In genomic region chr8:72438248-72439015, GRCm38 (mm10) we compare ENCODE assay signal across 24 mouse cellular contexts. TPM values are rescaled to one million over a fixed set of nuclear protein-coding genes. Genes with fewer than 3 reads are reported as not detected.
"Had no signal": no experiment of that assay in that cellular context is flagged by ENCODE, and none has a peak within 500 bp of the region (broad histone marks: within the 10 kb centered on the region; RNA-seq: fewer than 3 reads in every experiment).

No protein-coding gene starts in this region.

- H3K27ac ChIP-seq: limb, embryonic 12.5 days; limb, embryonic 15.5 days; liver, embryonic 14.5 days; lung, embryonic 15.5 days; midbrain, embryonic 10.5 days; midbrain, embryonic 13.5 days; neural tube, embryonic 13.5 days had no signal

- ATAC-seq: inflammation-experienced regulatory T-cells, adult 6 months; intestine, embryonic 16.5 days; liver, postnatal 0 days; midbrain, embryonic 13.5 days; midbrain, embryonic 16.5 days had no signal

- H3K9ac ChIP-seq: limb, embryonic 12.5 days; limb, embryonic 15.5 days; liver, embryonic 14.5 days; liver, postnatal 0 days; lung, embryonic 15.5 days; midbrain, embryonic 13.5 days; neural tube, embryonic 13.5 days had no signal

- H3K4me2 ChIP-seq: limb, embryonic 12.5 days; limb, embryonic 15.5 days; liver, embryonic 11.5 days; lung, embryonic 15.5 days; midbrain, embryonic 13.5 days; neural tube, embryonic 13.5 days had no signal

- H3K27me3 ChIP-seq: limb, embryonic 12.5 days; limb, embryonic 15.5 days; lung, embryonic 15.5 days; midbrain, embryonic 13.5 days; neural tube, embryonic 13.5 days had no signal

- H3K9me3 ChIP-seq: limb, embryonic 12.5 days; limb, embryonic 15.5 days; lung, embryonic 15.5 days; midbrain, embryonic 10.5 days; midbrain, embryonic 13.5 days; neural tube, embryonic 13.5 days had no signal

- H3K36me3 ChIP-seq: limb, embryonic 12.5 days; limb, embryonic 15.5 days; lung, embryonic 15.5 days; midbrain, embryonic 10.5 days; midbrain, embryonic 13.5 days; neural tube, embryonic 13.5 days had no signal

- DNase-seq: kidney, adult 18-20 months; kidney, adult 9 months; kidney, postnatal 14 days; kidney, postnatal 4 days; left cerebral cortex, postnatal 4 days; liver, postnatal 0 days; retina, postnatal 1 day; thymus, adult 2 months; thymus, postnatal 14 days; thymus, postnatal 4 days had no signal

- H3K4me3 ChIP-seq: limb, embryonic 12.5 days; limb, embryonic 15.5 days; lung, embryonic 15.5 days; midbrain, embryonic 10.5 days; midbrain, embryonic 13.5 days; myocyte; neural tube, embryonic 13.5 days had no signal

RNA-seq across cellular contexts. Expression of gene Calr3, which starts 5.2 kb away (rescaled TPM):
- total RNA-seq: monocyte, adult 5-6 weeks had no signal
- polyA plus RNA-seq: small intestine, adult 2 months had no signal
